Mouse (Mus musculus) left cerebral cortex, postnatal 4 days (tissue): ENCODE measurements around the gene Gdf3. TPM values are rescaled to one million over a fixed set of nuclear protein-coding genes. Genes with fewer than 3 reads are reported as not detected.

Source experiments
- DNase-seq: peaks from one replicate; pipeline ENCODE4 v3.0.0-alpha.2; 2022
- intact Hi-C: fragments of 180-260 bp; cut with DNase I; formaldehyde crosslinking; loops from one replicate; pipeline ENCODE4 v1.15.1; 2025
- total RNA-seq, 2 experiments: library from RNA; stranded (reverse); gene quantifications; 2 replicates each; pipeline ENCODE4 v1.2.3; 2021

The Gdf3 gene
- total RNA-seq, 2 experiments from 2014 or later, result not detected

DNA sequence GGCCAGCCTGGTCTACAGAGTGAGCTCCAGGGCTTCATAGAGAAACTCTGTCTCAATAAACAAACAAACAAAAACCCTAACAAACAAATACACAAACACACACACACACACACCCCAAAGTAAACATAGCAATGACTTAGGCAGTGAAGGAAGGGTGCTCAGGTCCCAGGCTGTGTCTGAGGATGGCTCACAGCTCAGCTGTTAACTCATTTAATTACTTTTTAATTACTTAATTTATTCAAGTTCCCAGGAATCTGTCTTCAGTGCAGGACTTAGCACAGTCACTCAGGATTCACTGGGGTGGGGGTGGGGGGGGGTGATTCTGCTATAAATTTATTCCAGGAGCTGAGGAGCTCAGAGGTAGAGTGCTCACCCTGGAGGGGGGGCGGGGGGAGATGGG, 40.1 kb downstream of the Gdf3 start:
- DNase-seq, result no peak
- intact Hi-C loops, result no loop called here

DNA sequence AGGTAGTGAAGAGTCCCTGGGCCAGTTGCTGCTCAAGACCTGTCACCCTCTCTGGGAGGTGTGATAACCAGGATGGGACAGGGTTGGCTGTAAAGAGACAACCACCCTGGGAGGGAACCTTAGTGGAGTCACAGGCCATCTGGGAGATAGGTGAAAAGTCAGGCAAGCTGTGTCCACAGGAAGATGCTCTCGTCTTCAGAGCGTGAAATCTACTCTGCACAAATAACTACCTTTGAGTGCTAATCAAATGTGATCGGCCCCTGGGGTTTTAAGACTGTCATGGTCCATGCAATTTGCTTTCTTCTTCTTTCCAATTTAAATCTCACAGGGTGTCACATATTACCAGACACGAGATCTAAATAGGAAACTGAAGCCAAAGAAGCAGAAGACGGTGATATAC, 40.8 kb downstream of the Gdf3 start:
- intact Hi-C loops, result no loop called here
- DNase-seq, result no peak

DNA sequence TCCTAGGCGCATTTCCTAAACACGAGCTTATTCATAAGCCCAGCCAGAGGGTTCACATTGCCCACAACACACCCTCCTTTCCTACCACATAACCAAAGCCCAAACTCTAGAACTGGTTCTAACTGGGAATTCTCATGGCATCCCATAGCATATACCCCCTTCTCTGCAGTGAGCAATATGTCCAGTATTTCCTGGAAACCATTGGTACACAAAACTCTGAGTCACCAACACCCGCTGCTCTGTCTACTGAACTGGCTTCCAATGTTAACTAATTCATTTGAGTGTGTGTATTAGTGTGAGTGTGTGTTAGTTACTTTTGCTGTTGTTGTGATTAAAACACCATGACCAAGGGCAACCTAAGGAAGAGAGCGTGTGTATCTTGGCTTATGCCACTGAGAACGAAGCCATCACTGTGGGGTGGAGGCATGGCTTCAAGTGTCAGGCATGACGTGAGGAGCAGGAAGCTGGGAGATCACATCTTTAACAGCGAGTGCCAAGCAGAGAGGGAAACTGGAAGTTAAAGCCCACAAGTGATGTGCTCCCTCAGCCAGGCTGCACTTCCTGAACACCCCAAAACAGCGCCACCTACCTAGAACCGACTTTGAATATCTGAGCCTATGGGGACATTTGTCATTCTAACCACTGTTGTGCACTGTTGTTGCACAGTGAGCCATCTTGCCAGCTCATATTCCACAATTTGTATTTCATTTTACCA, 44.7 kb downstream of the Gdf3 start:
- intact Hi-C loops, result no loop called here
- DNase-seq, result no peak

DNA sequence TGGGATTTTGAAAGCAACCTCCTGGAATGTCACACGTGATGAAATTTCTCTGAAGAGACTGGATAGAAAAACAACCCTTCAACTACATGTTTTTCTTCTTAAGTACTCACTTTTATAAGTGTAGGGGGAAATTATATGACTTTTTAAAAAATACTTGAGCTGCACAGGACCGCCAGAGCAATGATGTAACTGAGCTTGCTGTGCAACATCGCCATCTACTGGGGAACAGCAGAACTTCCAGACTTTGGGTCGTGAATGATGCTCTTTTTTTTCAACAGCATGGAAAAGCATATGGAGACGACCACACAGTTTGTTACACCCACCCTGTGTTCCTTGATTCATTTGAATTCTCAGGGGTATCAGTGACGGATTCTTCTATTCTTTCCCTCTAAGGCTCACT, 47.4 kb downstream of the Gdf3 start:
- intact Hi-C loops, result loop anchor here (5.0 kb wide), 1 partner anchor 65 kb away; the partner anchor contains the start of gene Rimklb
- peak; percentile 61 for DNase-seq

DNA sequence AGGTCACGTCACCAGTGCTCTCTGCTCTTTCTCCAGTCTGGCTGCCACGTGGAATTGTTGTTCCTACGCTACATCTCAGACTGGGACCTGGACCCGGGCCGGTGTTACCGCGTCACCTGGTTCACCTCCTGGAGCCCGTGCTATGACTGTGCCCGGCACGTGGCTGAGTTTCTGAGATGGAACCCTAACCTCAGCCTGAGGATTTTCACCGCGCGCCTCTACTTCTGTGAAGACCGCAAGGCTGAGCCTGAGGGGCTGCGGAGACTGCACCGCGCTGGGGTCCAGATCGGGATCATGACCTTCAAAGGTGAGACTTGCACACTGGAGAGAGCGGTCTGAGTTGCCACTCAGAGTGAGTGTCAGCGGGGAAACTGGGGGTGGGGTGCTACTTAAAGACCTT, 48.9 kb downstream of the Gdf3 start:
- intact Hi-C loops, result loop anchor here (5.0 kb wide), 1 partner anchor 64 kb away; the partner anchor contains the start of gene Rimklb
- no peak for DNase-seq

DNA sequence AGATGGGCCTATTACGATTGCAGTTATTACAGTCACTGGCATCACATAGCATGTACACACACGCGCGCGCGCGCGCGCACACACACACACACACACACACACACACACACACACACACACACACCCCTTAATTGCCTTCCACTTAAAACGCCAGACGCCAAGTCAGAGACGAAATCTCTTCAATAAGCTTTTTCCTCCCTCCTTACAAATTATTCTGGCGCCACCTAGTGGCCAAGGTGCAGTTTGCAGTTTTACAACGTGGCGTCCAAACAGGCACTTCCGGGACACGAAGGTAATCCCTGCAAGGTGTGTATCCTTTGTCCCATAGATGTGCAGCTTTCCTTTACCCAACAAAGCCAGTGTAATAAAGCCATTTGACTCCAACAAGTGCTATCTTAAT, 49.5 kb downstream of the Gdf3 start:
- peak; percentile 73 for DNase-seq
- intact Hi-C loops, result loop anchor here (5.0 kb wide), 1 partner anchor 63 kb away; the partner anchor contains the start of gene Rimklb

DNA sequence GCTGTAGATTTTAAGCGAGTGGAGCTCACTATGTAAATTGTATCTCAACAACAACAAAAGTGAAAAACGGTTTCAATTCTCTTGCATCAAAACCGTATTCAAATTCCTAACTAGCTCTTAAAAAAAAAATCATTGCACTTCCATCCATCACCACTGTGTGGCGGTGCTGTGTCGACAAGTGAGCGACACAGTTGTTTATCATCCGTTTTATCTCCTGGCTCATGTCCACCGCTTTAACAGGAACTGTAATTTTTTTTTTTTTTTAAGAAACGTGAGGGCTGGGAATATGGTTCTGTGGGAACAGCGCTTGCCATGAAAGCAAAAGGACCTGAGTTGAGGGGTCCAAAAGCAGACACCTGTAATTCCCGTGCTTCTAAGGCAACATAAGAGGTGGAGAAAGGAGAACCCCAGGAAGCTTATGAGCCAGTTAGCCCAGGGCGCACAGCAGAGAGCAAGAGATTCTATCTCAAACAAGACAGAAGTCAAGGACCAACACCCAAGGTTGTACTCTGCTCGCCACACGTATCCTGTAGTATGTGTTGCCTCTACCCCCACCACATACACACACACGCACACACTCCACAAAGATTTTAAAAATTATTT, 52.8 kb downstream of the Gdf3 start:
- intact Hi-C loops, result no loop called here

More for the DNA sequence above, 52.8 kb downstream of the Gdf3 start:
- peak; percentile 49 for DNase-seq

Other genes starting within 250 kb of the Gdf3 start
- 100 to 1,000 TPM; 392 to 432 TPM for gene Rimklb, start 111.3 kb downstream of the Gdf3 start, total RNA-seq
- 1 to 10 TPM; 1.5 to 2.1 TPM for gene Mfap5, start 104.2 kb downstream of the Gdf3 start, total RNA-seq
- gene Aicda, start 56.3 kb downstream of the Gdf3 start, total RNA-seq, result under 1 TPM; 0.18 to 0.58 TPM
- 1 to 10 TPM; 2.1 to 3.1 TPM for gene Apobec1, start 7.6 kb downstream of the Gdf3 start, total RNA-seq
- not detected for gene Dppa3, start 16.3 kb upstream of the Gdf3 start, total RNA-seq
- gene Nanog, start 97.4 kb upstream of the Gdf3 start, total RNA-seq, result not detected
- 10 to 100 TPM; 62.9 to 73.9 TPM for gene Slc2a3, start 191.6 kb upstream of the Gdf3 start, total RNA-seq
- 10 to 100 TPM; 29.4 to 32.7 TPM for gene Foxj2, start 209.8 kb upstream of the Gdf3 start, total RNA-seq
- gene C3ar1, start 246.1 kb upstream of the Gdf3 start, total RNA-seq, result 1 to 10 TPM; 1.0 to 1.1 TPM